Mouse (Mus musculus): ENCODE measurements around the gene Eif2s3x. TPM values are rescaled to one million over a fixed set of nuclear protein-coding genes. Genes with fewer than 3 reads are reported as not detected.
A peak's percentile ranks its signal among the peaks of the same experiment; 100 is the strongest.
"Not testable (repeated sequence)": the region's sequence is repeated elsewhere in the genome, so short reads cannot be mapped to it uniquely, and the experiment has no call there.

Gene Eif2s3x
- 100 to 1,000 TPM; 167 to 244 TPM for total RNA-seq (2021)

- DNase-seq = peak; percentile 85
- intact Hi-C loops (cut with DNase I) = loop anchor here (2.0 kb wide), 1 partner anchor 34 kb away; no protein-coding TSS in a partner anchor
Measured at GRCm38 (mm10) chrX:94212597-94213321, at the start of gene Eif2s3x. Gene Eif2s3x (minus strand): TSS chrX:94212862.

- DNase-seq = no peak
- intact Hi-C loops (cut with DNase I) = loop anchor here (10.0 kb wide), 1 partner anchor 129 kb away; the partner anchor contains the start of genes Apoo and Fam90a1b
Measured at GRCm38 (mm10) chrX:94235601-94236000, 22.9 kb upstream of the Eif2s3x start.

GRCm38 (mm10) chrX:94235190-94235555, 22.5 kb upstream of the Eif2s3x start:
- intact Hi-C loops (cut with DNase I) = loop anchor here (10.0 kb wide), 1 partner anchor 130 kb away; the partner anchor contains the start of genes Apoo and Fam90a1b
- DNase-seq = peak; percentile 39

- intact Hi-C loops (cut with DNase I) = loop anchor here (10.0 kb wide), 1 partner anchor 130 kb away; the partner anchor contains the start of genes Apoo and Fam90a1b
- peak; percentile 79 for DNase-seq
Measured at GRCm38 (mm10) chrX:94234532-94235189, 22.0 kb upstream of the Eif2s3x start, which contains the start of gene Klhl15. Gene Klhl15 (plus strand): TSS chrX:94234599.

- DNase-seq = no peak
- intact Hi-C loops (cut with DNase I) = loop anchor here (10.0 kb wide), 1 partner anchor 131 kb away; the partner anchor contains the start of genes Apoo and Fam90a1b
Measured at GRCm38 (mm10) chrX:94233936-94234531, 21.4 kb upstream of the Eif2s3x start.

- intact Hi-C loops (cut with DNase I) = loop anchor here (10.0 kb wide), 1 partner anchor 131 kb away; the partner anchor contains the start of genes Apoo and Fam90a1b
- no peak for DNase-seq
Measured at GRCm38 (mm10) chrX:94233432-94233831, 20.8 kb upstream of the Eif2s3x start.

GRCm38 (mm10) chrX:94213384-94213783, 722 bp upstream of the Eif2s3x start:
- no peak for DNase-seq
- intact Hi-C loops (cut with DNase I) = loop anchor here (2.0 kb wide), 1 partner anchor 35 kb away; no protein-coding TSS in a partner anchor

- intact Hi-C loops (cut with DNase I) = loop anchor here (2.0 kb wide), 1 partner anchor 33 kb away; no protein-coding TSS in a partner anchor
Measured at GRCm38 (mm10) chrX:94212264-94212596, 432 bp downstream of the Eif2s3x start.

GRCm38 (mm10) chrX:94197789-94198188, 14.9 kb downstream of the Eif2s3x start:
- intact Hi-C loops (cut with DNase I) = no loop called here
- DNase-seq = no peak

More at GRCm38 (mm10) chrX:94212264-94212596, 432 bp downstream of the Eif2s3x start:
- no peak for DNase-seq

- intact Hi-C loops (cut with DNase I); DNase-seq: not testable (repeated sequence)
Measured at GRCm38 (mm10) chrX:94193901-94194300, 18.8 kb downstream of the Eif2s3x start.

- no peak for DNase-seq
- intact Hi-C loops (cut with DNase I) = no loop called here
Measured at GRCm38 (mm10) chrX:94185156-94185555, 27.5 kb downstream of the Eif2s3x start.

- intact Hi-C loops (cut with DNase I) = no loop called here
- no peak for DNase-seq
Measured at GRCm38 (mm10) chrX:94183814-94184213, 28.8 kb downstream of the Eif2s3x start.

- intact Hi-C loops (cut with DNase I) = loop anchor here (2.0 kb wide), 1 partner anchor 35 kb away; the partner anchor contains the start of gene Eif2s3x
- peak; percentile 88 for DNase-seq
Measured at GRCm38 (mm10) chrX:94177715-94178340, 34.8 kb downstream of the Eif2s3x start.

GRCm38 (mm10) chrX:94169348-94169747, 43.3 kb downstream of the Eif2s3x start:
- no peak for DNase-seq
- intact Hi-C loops (cut with DNase I) = no loop called here

GRCm38 (mm10) chrX:94152251-94152830, 60.3 kb downstream of the Eif2s3x start:
- no peak for DNase-seq
- intact Hi-C loops (cut with DNase I) = no loop called here

- no peak for DNase-seq
- intact Hi-C loops (cut with DNase I) = no loop called here
Measured at GRCm38 (mm10) chrX:94150471-94150870, 62.2 kb downstream of the Eif2s3x start.

GRCm38 (mm10) chrX:94142004-94142771, 70.5 kb downstream of the Eif2s3x start:
- no peak for DNase-seq
- intact Hi-C loops (cut with DNase I) = no loop called here

GRCm38 (mm10) chrX:94140080-94140479, 72.6 kb downstream of the Eif2s3x start:
- no peak for DNase-seq
- intact Hi-C loops (cut with DNase I) = no loop called here
